Comparison of ENCODE assay signal across 17 mouse cellular contexts in the genomic region with DNA sequence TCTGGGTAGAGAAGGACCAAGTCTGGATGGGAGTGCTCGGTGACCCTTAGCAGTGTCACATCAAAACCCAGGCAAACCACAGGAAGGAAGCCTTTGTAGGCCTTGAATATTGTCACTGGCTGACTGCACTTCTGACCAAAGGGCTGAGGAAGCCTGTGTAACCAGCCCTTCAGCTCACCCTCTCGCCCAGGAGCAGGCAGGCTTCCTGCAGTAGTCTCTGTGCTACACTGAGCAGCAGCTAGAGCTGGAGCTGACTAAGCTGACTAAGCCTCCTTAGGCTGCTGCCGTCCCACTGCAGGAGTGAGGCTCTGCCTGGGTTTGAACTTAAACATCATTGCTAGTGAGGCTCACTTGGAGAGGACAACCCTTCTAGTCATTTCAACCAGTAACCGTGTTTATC. TPM values are rescaled to one million over a fixed set of nuclear protein-coding genes. Genes with fewer than 3 reads are reported as not detected.
A peak's percentile ranks its signal among the peaks of the same experiment; 100 is the strongest.
DNase-seq lines count a peak whose midpoint lies in the region; ATAC-seq and TF ChIP-seq lines count a peak whose summit lies in the region.
"Had no signal": no experiment of that assay in that cellular context is flagged by ENCODE, and none has a peak within 500 bp of the region (broad histone marks: within the 10 kb centered on the region; RNA-seq: fewer than 3 reads in every experiment).

No protein-coding gene starts in this region.

- no peaks in the 10 kb centered on the region for H3K27me3 ChIP-seq in midbrain, embryonic 15.5 days (replicated peaks)
- no peaks in the 10 kb centered on the region for H3K27me3 ChIP-seq in midbrain, embryonic 16.5 days (ENCODE audit: control insufficient read depth, insufficient read depth, low read depth, low read length)
- no peaks in the 10 kb centered on the region; the same call in 1 of the 2 replicates for H3K27me3 ChIP-seq in G1E (ENCODE audit: insufficient read depth, low read length)
- no peaks in the 10 kb centered on the region for H3K27me3 ChIP-seq in stomach, postnatal 0 days (ENCODE audit: control insufficient read depth, insufficient read depth, low read length)
- H3K27me3 ChIP-seq: hindbrain, embryonic 15.5 days; limb, embryonic 12.5 days had no signal

- no peak overlapping the region for H3K4me2 ChIP-seq in midbrain, embryonic 15.5 days
- H3K4me2 ChIP-seq in midbrain, embryonic 16.5 days (ENCODE audit: low read length): no peak overlapping the region
- no peak overlapping the region for H3K4me2 ChIP-seq in stomach, postnatal 0 days (replicated peaks; ENCODE audit: low read depth)
- H3K4me2 ChIP-seq: hindbrain, embryonic 15.5 days; limb, embryonic 12.5 days; midbrain, embryonic 11.5 days had no signal

- H3K9me3 ChIP-seq in midbrain, embryonic 15.5 days: no peaks in the 10 kb centered on the region
- no peaks in the 10 kb centered on the region for H3K9me3 ChIP-seq in midbrain, embryonic 16.5 days (replicated peaks; ENCODE audit: control insufficient read depth, low read length, poor library complexity, severe bottlenecking)
- no peaks in the 10 kb centered on the region for H3K9me3 ChIP-seq in G1E (replicated peaks)
- no peaks in the 10 kb centered on the region for H3K9me3 ChIP-seq in stomach, postnatal 0 days (ENCODE audit: control insufficient read depth, low read length)
- H3K9me3 ChIP-seq: forebrain, embryonic 10.5 days; heart, embryonic 10.5 days; hindbrain, embryonic 15.5 days; limb, embryonic 12.5 days had no signal

- peaks cover 59% of the 10 kb centered on the region for H3K36me3 ChIP-seq in midbrain, embryonic 15.5 days (replicated peaks)
- H3K36me3 ChIP-seq in midbrain, embryonic 16.5 days (ENCODE audit: control insufficient read depth, insufficient read depth, low read length): peaks cover 43% of the 10 kb centered on the region
- H3K36me3 ChIP-seq in G1E (replicated peaks): peaks cover 100% of the 10 kb centered on the region
- peaks cover 49% of the 10 kb centered on the region for H3K36me3 ChIP-seq in stomach, postnatal 0 days (ENCODE audit: control insufficient read depth, insufficient read depth, low read length)

- WGBS in midbrain, embryonic 15.5 days: 80% methylated on average over 4 of the region's 4 CpGs
- WGBS in midbrain, embryonic 16.5 days: 82% methylated on average over 4 of the region's 4 CpGs
- 58% methylated on average over 4 of the region's 4 CpGs for WGBS in stomach, postnatal 0 days

- no peak overlapping the region for H3K9ac ChIP-seq in midbrain, embryonic 15.5 days
- H3K9ac ChIP-seq in midbrain, embryonic 16.5 days (ENCODE audit: low read depth, low read length): no peak overlapping the region
- H3K9ac ChIP-seq in stomach, postnatal 0 days (ENCODE audit: low read length): no peak overlapping the region
- H3K9ac ChIP-seq: hindbrain, embryonic 15.5 days; limb, embryonic 12.5 days had no signal

- H3K4me1 ChIP-seq in midbrain, embryonic 15.5 days: peaks cover 14% of the 10 kb centered on the region
- H3K4me1 ChIP-seq in midbrain, embryonic 16.5 days (ENCODE audit: control insufficient read depth, insufficient read depth, low read length): peaks cover 4% of the 10 kb centered on the region
- H3K4me1 ChIP-seq in G1E (ENCODE audit: insufficient read depth, low read depth, low read length): peaks cover 81% of the 10 kb centered on the region
- peaks cover 4% of the 10 kb centered on the region; the same call in 1 of the 2 replicates for H3K4me1 ChIP-seq in stomach, postnatal 0 days (replicated peaks; ENCODE audit: control insufficient read depth, insufficient read depth)

- no peak for TF ChIP-seq EP300 in stomach, postnatal 0 days (optimal IDR thresholded peaks at IDR 0.05)

- H3K4me3 ChIP-seq in gastrocnemius, adult 2 months: no peak overlapping the region
- no peak overlapping the region for H3K4me3 ChIP-seq in midbrain, embryonic 15.5 days
- H3K4me3 ChIP-seq in midbrain, embryonic 16.5 days (ENCODE audit: low read depth, low read length): no peak overlapping the region
- peak overlapping the region; percentile 36; the same call in 1 of the 2 replicates for H3K4me3 ChIP-seq in G1E (ENCODE audit: low read depth, low read length)
- no peak overlapping the region for H3K4me3 ChIP-seq in stomach, postnatal 0 days (ENCODE audit: low read depth, low read length)
- H3K4me3 ChIP-seq: forebrain, embryonic 10.5 days; heart, embryonic 10.5 days; hindbrain, embryonic 15.5 days; limb, embryonic 12.5 days had no signal

- 0 out of 2 replicates have a peak overlapping the region, but pooled peaks have one; percentile 10 for H3K27ac ChIP-seq in gastrocnemius, adult 2 months
- peak overlapping the region; percentile 19; the same call in 1 of the 2 replicates for H3K27ac ChIP-seq in midbrain, embryonic 15.5 days
- no peak overlapping the region for H3K27ac ChIP-seq in midbrain, embryonic 16.5 days (ENCODE audit: low read length)
- peak overlapping the region; percentile 58; the same call in 1 of the 2 replicates for H3K27ac ChIP-seq in stomach, postnatal 0 days (replicated peaks)
- H3K27ac ChIP-seq: forebrain, embryonic 10.5 days; heart, embryonic 10.5 days; hindbrain, embryonic 15.5 days; kidney, postnatal 0 days; limb, embryonic 12.5 days had no signal

- TF ChIP-seq CTCF in gastrocnemius, adult 2 months (IDR thresholded peaks at IDR 0.05): no peak
- TF ChIP-seq CTCF in G1E (IDR thresholded peaks at IDR 0.05; ENCODE audit: low read depth, low read length): no peak
- no peak for TF ChIP-seq CTCF in stomach, postnatal 0 days (IDR thresholded peaks at IDR 0.05; ENCODE audit: low read depth)

- ATAC-seq in midbrain, embryonic 15.5 days (replicated peaks): no peak
- ATAC-seq in midbrain, embryonic 16.5 days: no peak
- ATAC-seq in G1E (ENCODE audit: extremely low read depth, insufficient number of reproducible peaks, low FRiP score, poor library complexity, severe bottlenecking): no peak
- ATAC-seq in stomach, postnatal 0 days (ENCODE audit: low FRiP score, low TSS enrichment): no peak
- ATAC-seq: intestine, embryonic 16.5 days had no signal

- intact Hi-C loops in gastrocnemius, adult 2 months (cut with DNase I): no loop called here

- DNase-seq in gastrocnemius, adult 2 months: no peak
- DNase-seq in gastrocnemius, adult 18-20 months (ENCODE audit: low spot score): no peak
- DNase-seq in G1E (ENCODE audit: low spot score): no peak
- DNase-seq in stomach, postnatal 0 days (ENCODE audit: low spot score): no peak
- DNase-seq in ovary, postnatal 36 days (ENCODE audit: low spot score): no peak
- DNase-seq: adrenal gland, adult 8-10 months; cerebellum, adult 18-20 months; heart, postnatal 10 days had no signal

RNA-seq across cellular contexts. Expression of a gene that starts 31.6 kb away (rescaled TPM):
- 100 to 1,000 TPM; 213 to 241 TPM for total RNA-seq in gastrocnemius, adult 2 months (2021)
- total RNA-seq in gastrocnemius, adult 18-20 months (2021): 100 to 1,000 TPM; 185 to 217 TPM
- polyA plus RNA-seq in midbrain, embryonic 15.5 days (2015; fragmentation: Nextera tagmentation; extraction: Ambion mirVana): 517 and 532 TPM in 2 replicates
- 483 and 527 TPM in 2 replicates for polyA plus RNA-seq in midbrain, embryonic 16.5 days (2015; fragmentation: Nextera tagmentation; extraction: Ambion mirVana)
- total RNA-seq in G1E (2014; fragmentation: Nextera tagmentation) (214 and 233 TPM in 2 replicates), G1E (2017) (591 and 628 TPM in 2 replicates)
- polyA plus RNA-seq in G1E (2012): 60.1 and 76.8 TPM in 2 replicates
- 220 and 244 TPM in 2 replicates for polyA plus RNA-seq in stomach, postnatal 0 days (2015; fragmentation: Nextera tagmentation; extraction: Ambion mirVana)
